Mouse (Mus musculus) spleen, adult 2 months (tissue): ENCODE results near the gene Pipox.

ENCODE experiments used
- CTCF ChIP-seq: fragments of 200-500 bp; IDR thresholded peaks from 2 replicates; pipeline ENCODE4 v1.5.1; 2011; ENCODE audit warnings: mild to moderate bottlenecking, inconsistent platforms; ENCODE audit not compliant: insufficient read depth, insufficient read length, insufficient replicate concordance; ENCODE audit errors: extremely low read depth
- POLR2A ChIP-seq: fragments of 200-500 bp; IDR thresholded peaks from 2 replicates; pipeline ENCODE4 v1.6.1; 2011; ENCODE audit warnings: low read depth, low read length, inconsistent platforms

DNA sequence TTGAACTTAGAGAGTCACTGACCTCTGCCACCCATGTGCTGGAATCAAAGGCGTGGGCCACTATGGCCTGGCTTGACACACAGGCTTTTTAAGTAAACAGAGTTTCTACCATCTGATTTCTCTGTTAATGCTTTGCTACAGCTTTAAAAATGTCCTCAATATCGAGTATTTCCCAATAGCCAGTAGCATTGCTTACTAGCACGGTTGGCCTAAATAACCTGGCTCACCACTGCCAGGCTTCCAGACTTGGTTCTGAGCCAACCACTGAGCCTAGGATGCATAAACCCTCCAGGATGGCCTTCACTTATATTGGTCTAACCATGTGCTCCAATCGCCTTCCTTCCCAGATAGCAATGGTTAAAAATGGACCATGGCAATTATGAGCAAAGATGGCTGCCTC, 6.8 kb upstream of the Pipox start:
- TF ChIP-seq CTCF (no peak), POLR2A (no peak)
